Mouse (Mus musculus) kidney, adult 2 months (tissue): ENCODE data around the gene Nr4a2.

ENCODE experiments used
- CTCF ChIP-seq: fragments of 200-500 bp; conservative IDR thresholded peaks from 2 replicates; pipeline ENCODE4 v1.5.1; 2011; ENCODE audit warnings: low read depth, mild to moderate bottlenecking, control low read depth, low read length, moderate library complexity, mixed read lengths; ENCODE audit not compliant: insufficient read depth, insufficient read length
- POLR2A ChIP-seq: fragments of 200-500 bp; IDR thresholded peaks from one replicate; pipeline ENCODE4 v1.6.1; 2011; ENCODE audit warnings: low read depth, low read length, control low read depth

- TF ChIP-seq POLR2A (no peak), CTCF (no peak)
Measured at GRCm38 (mm10) chr2:57102856-57103844, 20.7 kb downstream of the Nr4a2 start.
